Mouse (Mus musculus): ENCODE data around the gene Wnt10a.

DNA sequence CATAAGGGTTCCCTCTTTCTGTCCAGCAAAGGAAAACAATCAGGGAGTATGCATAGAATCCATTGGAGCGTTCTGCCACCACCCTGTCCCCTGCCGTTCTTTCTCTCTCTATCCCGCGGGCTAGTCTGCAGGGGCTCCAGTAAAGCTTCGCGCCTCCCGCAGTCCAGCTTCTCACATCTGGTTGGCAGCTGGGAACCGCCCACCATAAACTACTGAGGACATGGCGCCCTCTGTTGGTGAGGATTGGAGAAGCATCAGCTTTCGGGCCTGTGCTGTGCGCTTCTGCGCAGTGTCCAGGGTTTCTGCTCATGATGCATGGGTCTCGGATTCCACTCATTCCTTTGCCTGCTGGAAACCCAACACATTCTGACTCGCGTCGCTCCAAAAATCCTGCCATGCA lies 16.8 kb downstream of the Wnt10a start:
- TF ChIP-seq CTCF (IDR thresholded peaks at IDR 0.05; ENCODE audit: low read depth), result peak; percentile 91
- no peak for TF ChIP-seq EP300 (IDR thresholded peaks at IDR 0.05; ENCODE audit: low read depth)

Data from liver, postnatal 0 days (tissue).